Mouse (Mus musculus) G1E (cell line): ENCODE results near the gene Tet2. TPM values are rescaled to one million over a fixed set of nuclear protein-coding genes. Genes with fewer than 3 reads are reported as not detected.
A peak's percentile ranks its signal among the peaks of the same experiment; 100 is the strongest.

ENCODE experiments used
- ATAC-seq: 2 replicates; pipeline ENCODE4 v1.8.0; 2016; ENCODE audit warnings: mild to moderate bottlenecking; ENCODE audit not compliant: insufficient number of reproducible peaks, poor library complexity, low FRiP score, severe bottlenecking; ENCODE audit errors: extremely low read depth
- DNase-seq: peaks from one replicate; pipeline ENCODE4 v3.0.0; 2012; ENCODE audit warnings: low spot score
- H3K27me3 ChIP-seq: 2 replicates; pipeline ENCODE4 v1.6.1; 2012; ENCODE audit warnings: mild to moderate bottlenecking, low read length, inconsistent platforms; ENCODE audit not compliant: insufficient read depth
- H3K36me3 ChIP-seq: replicated peaks from 2 replicates; pipeline ENCODE3; 2012; ENCODE audit warnings: mild to moderate bottlenecking, inconsistent platforms
- H3K4me1 ChIP-seq: 2 replicates; pipeline ENCODE4 v1.6.1; 2012; ENCODE audit warnings: low read depth, low read length, inconsistent platforms, mixed read lengths; ENCODE audit not compliant: insufficient read depth
- H3K4me3 ChIP-seq: 2 replicates; pipeline ENCODE4 v1.5.1; 2012; ENCODE audit warnings: low read depth, mild to moderate bottlenecking, inconsistent platforms, low read length, moderate library complexity, mixed read lengths
- H3K9me3 ChIP-seq: replicated peaks from 2 replicates; pipeline ENCODE4 v1.6.1; 2012; ENCODE audit warnings: inconsistent platforms
- CTCF ChIP-seq: IDR thresholded peaks from 2 replicates; pipeline ENCODE4 v1.5.1; 2012; ENCODE audit warnings: low read depth, low read length, inconsistent platforms, mixed read lengths
- GATA1 ChIP-seq: IDR thresholded peaks from 2 replicates; pipeline ENCODE4 v1.6.1; 2012; ENCODE audit warnings: borderline replicate concordance, low read length, inconsistent platforms, mixed read lengths
- GATA2 ChIP-seq: IDR thresholded peaks from 2 replicates; pipeline ENCODE4 v1.6.1; 2012; ENCODE audit warnings: low read depth, low read length, inconsistent platforms, borderline replicate concordance
- POLR2AphosphoS5 ChIP-seq: IDR thresholded peaks from 2 replicates; pipeline ENCODE4 v1.6.1; 2012; ENCODE audit warnings: low read depth, low read length, inconsistent platforms; ENCODE audit not compliant: insufficient replicate concordance
- TAL1 ChIP-seq: conservative IDR thresholded peaks from 2 replicates; pipeline ENCODE4 v1.6.1; 2012; ENCODE audit warnings: low read depth, low read length, inconsistent platforms, mixed read lengths
- polyA plus RNA-seq: library from polyadenylated mRNA; stranded (reverse); fragments of >175 nt; gene quantifications from 2 replicates; pipeline ENCODE4 v1.2.3, GENCODE M21; 2012
- total RNA-seq, 2 experiments: library from RNA; stranded (forward) in 1 of 2; stranded (reverse) in 1 of 2; fragments of 200-1000 nt in 1 of 2; fragments of >200 nt in 1 of 2; fragmentation: Nextera tagmentation in 1 of 2; gene quantifications; 2 replicates each; pipeline ENCODE4 v1.2.3; 2014 to 2017

Tet2 gene
- total and polyA plus RNA-seq, 3 experiments: 14.8 to 144 (median 97.1) TPM

GRCm38 (mm10) chr3:133509796-133510195 is 35.1 kb downstream of the Tet2 start:
- Histone ChIP-seq H3K4me1 (peaks cover 37% of the 10 kb centered on the region), H3K27me3 (no peaks in the 10 kb centered on the region), H3K9me3 (no peaks in the 10 kb centered on the region), H3K36me3 (peaks cover 67% of the 10 kb centered on the region), H3K4me3 (no peak overlapping the region)
- TF ChIP-seq GATA2 (no peak), CTCF (no peak), GATA1 (no peak), POLR2AphosphoS5 (no peak), TAL1 (no peak)
- ATAC-seq (no peak), DNase-seq (no peak)

DNA sequence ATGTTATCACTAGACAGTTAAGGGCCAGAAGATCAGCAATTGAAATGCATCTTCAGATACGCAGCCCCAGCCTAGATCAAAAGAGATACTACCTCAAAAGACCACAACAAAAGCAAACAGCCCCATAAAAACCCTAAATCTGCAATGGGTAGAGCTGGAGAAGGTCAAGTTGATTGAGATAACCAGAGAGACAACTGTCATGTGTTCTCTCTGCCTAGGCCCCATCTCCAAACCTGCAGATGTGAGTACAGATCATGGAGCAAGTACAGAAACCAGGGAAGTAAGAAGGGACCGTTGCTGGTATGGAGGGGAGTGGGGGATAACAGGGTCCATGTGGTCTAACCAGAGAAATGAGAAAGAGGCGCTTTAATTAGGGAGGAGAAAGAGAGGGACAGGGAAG is 36.1 kb downstream of the Tet2 start:
- Histone ChIP-seq H3K36me3 (peaks cover 60% of the 10 kb centered on the region), H3K4me1 (peaks cover 37% of the 10 kb centered on the region), H3K4me3 (no peak overlapping the region; the same call in 1 of the 2 replicates), H3K27me3 (no peaks in the 10 kb centered on the region), H3K9me3 (no peaks in the 10 kb centered on the region)
- ATAC-seq (peak; percentile 92), DNase-seq (peak; percentile 20)
- no peak for TF ChIP-seq CTCF
- TF ChIP-seq TAL1: no peak; the same call in 1 of the 2 replicates
- TF ChIP-seq POLR2AphosphoS5: no peak
- no peak for TF ChIP-seq GATA1
- TF ChIP-seq GATA2: no peak

DNA sequence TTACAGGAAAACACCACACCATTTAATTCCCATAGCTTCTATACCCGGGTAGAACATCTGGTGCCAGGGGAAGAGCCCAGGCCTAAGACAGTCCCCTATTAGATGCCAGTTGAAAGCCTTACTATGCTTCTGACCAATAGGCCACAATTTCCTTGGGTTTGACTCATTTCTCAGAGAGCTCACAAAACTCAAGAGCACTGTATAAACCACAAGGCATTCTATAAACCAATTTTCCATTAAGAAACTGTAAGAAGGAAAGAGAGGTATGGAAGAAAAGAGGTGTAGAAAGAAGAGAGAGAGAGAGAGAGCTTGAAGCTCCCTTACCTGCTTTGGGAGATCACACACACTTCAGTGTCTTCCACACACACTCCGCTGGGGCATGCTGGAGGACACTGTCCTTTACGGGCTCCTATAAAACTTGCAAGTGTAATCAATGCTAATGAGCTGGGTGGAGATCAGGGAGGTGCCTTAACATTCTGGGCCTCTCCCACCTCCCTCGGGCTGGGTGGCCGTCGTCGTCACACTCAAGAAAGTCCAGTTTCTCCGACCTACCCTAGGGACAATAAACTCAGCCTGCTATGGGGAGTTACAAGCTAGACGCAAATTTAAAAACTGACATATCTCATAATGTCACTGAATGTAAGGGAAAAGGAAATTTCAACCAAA is 38.5 kb downstream of the Tet2 start:
- H3K27me3 ChIP-seq: no peaks in the 10 kb centered on the region
- peaks cover 47% of the 10 kb centered on the region for H3K36me3 ChIP-seq
- DNase-seq (no peak), ATAC-seq (no peak)
- H3K9me3 ChIP-seq: no peaks in the 10 kb centered on the region
- peaks cover 33% of the 10 kb centered on the region for H3K4me1 ChIP-seq
- no peak overlapping the region for H3K4me3 ChIP-seq
- TF ChIP-seq TAL1 (no peak), CTCF (no peak), GATA2 (no peak), GATA1 (no peak), POLR2AphosphoS5 (no peak)

DNA sequence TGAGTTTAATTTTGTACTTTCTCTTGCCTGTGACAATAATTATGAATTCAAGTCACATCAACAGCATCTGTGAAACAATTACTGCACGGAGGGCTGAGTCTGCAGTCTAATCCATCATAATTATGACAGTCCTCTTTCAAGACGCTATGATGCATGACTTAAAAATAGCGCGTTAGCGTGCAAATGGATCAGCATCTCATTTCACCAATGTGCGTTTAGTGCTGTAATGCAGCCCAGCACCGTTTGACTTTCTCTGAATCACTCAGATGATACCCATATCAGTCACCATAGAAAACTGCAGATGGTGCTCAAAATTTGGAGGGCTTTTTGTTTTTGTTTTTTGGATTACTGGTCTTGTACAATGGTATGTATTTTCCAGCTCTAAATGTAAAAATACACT is 48.0 kb downstream of the Tet2 start:
- no peak for TF ChIP-seq TAL1
- TF ChIP-seq GATA2: no peak
- no peak for TF ChIP-seq CTCF
- TF ChIP-seq POLR2AphosphoS5: no peak
- no peak for TF ChIP-seq GATA1
- no peak for ATAC-seq
- Histone ChIP-seq H3K4me1 (peaks cover 5% of the 10 kb centered on the region), H3K9me3 (no peaks in the 10 kb centered on the region), H3K4me3 (no peak overlapping the region), H3K27me3 (no peaks in the 10 kb centered on the region), H3K36me3 (peaks cover 21% of the 10 kb centered on the region)
- no peak for DNase-seq

- TF ChIP-seq POLR2AphosphoS5 (no peak), CTCF (no peak), GATA2 (no peak), GATA1 (no peak)
- Histone ChIP-seq H3K27me3 (no peaks in the 10 kb centered on the region), H3K36me3 (peaks cover 35% of the 10 kb centered on the region), H3K9me3 (no peaks in the 10 kb centered on the region), H3K4me1 (peaks cover 3% of the 10 kb centered on the region; the same call in 1 of the 2 replicates), H3K4me3 (no peak overlapping the region)
- ATAC-seq (peak; percentile 28; the same call in 1 of the 2 replicates), DNase-seq (no peak)
Measured at GRCm38 (mm10) chr3:133491370-133491769, 53.6 kb downstream of the Tet2 start.

- Histone ChIP-seq H3K9me3 (no peaks in the 10 kb centered on the region), H3K4me3 (no peak overlapping the region), H3K4me1 (peaks cover 3% of the 10 kb centered on the region; the same call in 1 of the 2 replicates), H3K36me3 (peaks cover 58% of the 10 kb centered on the region), H3K27me3 (no peaks in the 10 kb centered on the region)
- ATAC-seq: no peak
- no peak for DNase-seq
- TF ChIP-seq POLR2AphosphoS5: no peak
Measured at GRCm38 (mm10) chr3:133488022-133488725, 56.8 kb downstream of the Tet2 start.

- DNase-seq: no peak
- H3K27me3 ChIP-seq: no peaks in the 10 kb centered on the region
- H3K36me3 ChIP-seq: peaks cover 77% of the 10 kb centered on the region
- H3K9me3 ChIP-seq: no peaks in the 10 kb centered on the region
- ATAC-seq: no peak
- no peaks in the 10 kb centered on the region for H3K4me1 ChIP-seq
- TF ChIP-seq CTCF (no peak), POLR2AphosphoS5 (no peak), GATA2 (no peak), TAL1 (no peak), GATA1 (no peak)
- no peak overlapping the region for H3K4me3 ChIP-seq
Measured at GRCm38 (mm10) chr3:133482887-133483286, 62.1 kb downstream of the Tet2 start.
